Comparison of ENCODE assay signal across 8 mouse cellular contexts in genomic region chr5:93005229-93005814, GRCm38 (mm10). TPM values are rescaled to one million over a fixed set of nuclear protein-coding genes. Genes with fewer than 3 reads are reported as not detected.
DNase-seq lines count a peak whose midpoint lies in the region; ATAC-seq and TF ChIP-seq lines count a peak whose summit lies in the region.

No protein-coding gene starts in this region.

- H3K79me2 ChIP-seq in C2C12 (ENCODE audit: control insufficient read depth, insufficient read depth): no peaks in the 10 kb centered on the region

- H3K4me3 ChIP-seq in C2C12 (ENCODE audit: insufficient read depth, poor library complexity, severe bottlenecking): peak overlapping the region; percentile 31
- peak overlapping the region; percentile 13; the same call in 1 of the 2 replicates for H3K4me3 ChIP-seq in forebrain, embryonic 16.5 days (replicated peaks; ENCODE audit: low read length)
- H3K4me3 ChIP-seq in hindbrain, embryonic 11.5 days (ENCODE audit: low read depth, low read length): no peak overlapping the region
- H3K4me3 ChIP-seq in limb, embryonic 13.5 days: peak overlapping the region; percentile 23
- peak overlapping the region; percentile 9 for H3K4me3 ChIP-seq in midbrain, embryonic 15.5 days

- peak; percentile 40 to 50 for DNase-seq in adrenal gland, adult 18-20 months (ENCODE audit: low spot score in 2 of 2)
- peak; percentile 49 for DNase-seq in hindbrain, embryonic 11.5 days (ENCODE audit: low spot score)
- peak; percentile 65 for DNase-seq in thymus, postnatal 14 days
- DNase-seq in spleen, postnatal 4 days (ENCODE audit: low spot score in 2 of 2): no peak

- peak overlapping the region; percentile 39 for H3K4me2 ChIP-seq in forebrain, embryonic 16.5 days (ENCODE audit: low read length)
- peak overlapping the region; percentile 21 for H3K4me2 ChIP-seq in hindbrain, embryonic 11.5 days (replicated peaks; ENCODE audit: low read depth, low read length)
- H3K4me2 ChIP-seq in limb, embryonic 13.5 days (replicated peaks): peak overlapping the region; percentile 55
- peak overlapping the region; percentile 38 for H3K4me2 ChIP-seq in midbrain, embryonic 15.5 days

- WGBS in forebrain, embryonic 16.5 days: 16% methylated on average over 19 of the region's 20 CpGs
- 6% methylated on average over 20 of the region's 20 CpGs for WGBS in hindbrain, embryonic 11.5 days
- WGBS in limb, embryonic 13.5 days: 5% methylated on average over 20 of the region's 20 CpGs
- 12% methylated on average over 20 of the region's 20 CpGs for WGBS in midbrain, embryonic 15.5 days

- no peak overlapping the region for H3K27ac ChIP-seq in forebrain, embryonic 16.5 days (ENCODE audit: low read length)
- H3K27ac ChIP-seq in hindbrain, embryonic 11.5 days (ENCODE audit: low read depth, low read length): 0 out of 2 replicates have a peak overlapping the region, but pooled peaks have one; percentile 42
- peak overlapping the region; percentile 56 for H3K27ac ChIP-seq in limb, embryonic 13.5 days
- H3K27ac ChIP-seq in midbrain, embryonic 15.5 days: no peak overlapping the region

- H3K79me3 ChIP-seq in C2C12 (ENCODE audit: low read depth): no peaks in the 10 kb centered on the region

- H3K9ac ChIP-seq in forebrain, embryonic 16.5 days (replicated peaks; ENCODE audit: low read depth, low read length): no peak overlapping the region
- no peak overlapping the region for H3K9ac ChIP-seq in hindbrain, embryonic 11.5 days (ENCODE audit: low read depth, low read length)
- peak overlapping the region; percentile 35 for H3K9ac ChIP-seq in limb, embryonic 13.5 days
- no peak overlapping the region for H3K9ac ChIP-seq in midbrain, embryonic 15.5 days

- H3ac ChIP-seq in C2C12 (ENCODE audit: control insufficient read depth, insufficient read length, low read depth): peak overlapping the region; percentile 48

- no peaks in the 10 kb centered on the region for H3K9me3 ChIP-seq in forebrain, embryonic 16.5 days (ENCODE audit: control insufficient read depth, low read length)
- H3K9me3 ChIP-seq in hindbrain, embryonic 11.5 days (ENCODE audit: control insufficient read depth, low read length): no peaks in the 10 kb centered on the region
- no peaks in the 10 kb centered on the region for H3K9me3 ChIP-seq in limb, embryonic 13.5 days
- H3K9me3 ChIP-seq in midbrain, embryonic 15.5 days: no peaks in the 10 kb centered on the region

- H3K36me3 ChIP-seq in C2C12 (ENCODE audit: control insufficient read depth, insufficient read depth): no peaks in the 10 kb centered on the region
- no peaks in the 10 kb centered on the region for H3K36me3 ChIP-seq in forebrain, embryonic 16.5 days (ENCODE audit: control insufficient read depth, insufficient read depth)
- H3K36me3 ChIP-seq in hindbrain, embryonic 11.5 days (ENCODE audit: control insufficient read depth, insufficient read depth, low read length): no peaks in the 10 kb centered on the region
- no peaks in the 10 kb centered on the region for H3K36me3 ChIP-seq in limb, embryonic 13.5 days
- H3K36me3 ChIP-seq in midbrain, embryonic 15.5 days (replicated peaks): no peaks in the 10 kb centered on the region

- peaks cover 5% of the 10 kb centered on the region for H3K4me1 ChIP-seq in forebrain, embryonic 16.5 days (replicated peaks; ENCODE audit: control insufficient read depth, insufficient read depth, low read length)
- no peaks in the 10 kb centered on the region for H3K4me1 ChIP-seq in hindbrain, embryonic 11.5 days (replicated peaks; ENCODE audit: control insufficient read depth, insufficient read depth, low read length)
- H3K4me1 ChIP-seq in limb, embryonic 13.5 days: peaks cover 22% of the 10 kb centered on the region
- H3K4me1 ChIP-seq in midbrain, embryonic 15.5 days: peaks cover 12% of the 10 kb centered on the region

- no peak for TF ChIP-seq CTCF in C2C12 (IDR thresholded peaks at IDR 0.05; ENCODE audit: control insufficient read depth, insufficient read depth, insufficient read length)

- H3K27me3 ChIP-seq in C2C12 (ENCODE audit: control insufficient read depth, insufficient read depth, insufficient read length): no peaks in the 10 kb centered on the region
- H3K27me3 ChIP-seq in forebrain, embryonic 16.5 days (replicated peaks; ENCODE audit: control insufficient read depth, insufficient read depth, low read length): no peaks in the 10 kb centered on the region
- H3K27me3 ChIP-seq in hindbrain, embryonic 11.5 days (ENCODE audit: control insufficient read depth, insufficient read depth, low read length): no peaks in the 10 kb centered on the region
- no peaks in the 10 kb centered on the region for H3K27me3 ChIP-seq in limb, embryonic 13.5 days
- H3K27me3 ChIP-seq in midbrain, embryonic 15.5 days (replicated peaks): no peaks in the 10 kb centered on the region

- ATAC-seq in forebrain, embryonic 16.5 days: no peak
- peak; percentile 43; the same call in 1 of the 2 replicates for ATAC-seq in hindbrain, embryonic 11.5 days (ENCODE audit: low FRiP score)
- ATAC-seq in limb, embryonic 13.5 days (ENCODE audit: low FRiP score, low read depth): no peak; the same call in 1 of the 2 replicates
- peak; percentile 60; the same call in 1 of the 2 replicates for ATAC-seq in midbrain, embryonic 15.5 days (replicated peaks)

TF ChIP-seq in C2C12, 6 proteins besides CTCF, POLR2A, EP300 and RAD21:
- TF ChIP-seq MYOD1 (IDR thresholded peaks at IDR 0.05; ENCODE audit: control insufficient read depth, insufficient read length, low read depth): no peak
- no peak for TF ChIP-seq USF1 (IDR thresholded peaks at IDR 0.05; ENCODE audit: low read depth)
- no peak for TF ChIP-seq MAX (IDR thresholded peaks at IDR 0.05)
- TF ChIP-seq MYOG (IDR thresholded peaks at IDR 0.05; ENCODE audit: control insufficient read depth, extremely low read depth, insufficient read length): no peak
- TF ChIP-seq FOSL1 (IDR thresholded peaks at IDR 0.05; ENCODE audit: insufficient read depth, low read length, poor library complexity, severe bottlenecking): no peak
- no peak for TF ChIP-seq CEBPB (IDR thresholded peaks at IDR 0.05; ENCODE audit: low read depth)
TF ChIP-seq in C2C12: peak in this region for 0.

RNA-seq across cellular contexts. Expression of gene Sowahb, which starts 39.5 kb away (rescaled TPM):
- 0.01 TPM for polyA plus RNA-seq in C2C12 (2012; fragmentation: generic; extraction: Trizol)
- under 1 TPM; 0.06 to 0.13 TPM for total RNA-seq in adrenal gland, adult 18-20 months (2021)
- 0.06 TPM in 1 of 2 replicates, not detected in the other for polyA plus RNA-seq in forebrain, embryonic 16.5 days (2015; fragmentation: Nextera tagmentation; extraction: Ambion mirVana)
- 0.25 and 0.32 TPM in 2 replicates for polyA plus RNA-seq in hindbrain, embryonic 11.5 days (2014; fragmentation: Nextera tagmentation; extraction: Ambion mirVana)
- polyA plus RNA-seq in limb, embryonic 13.5 days (2015; fragmentation: Nextera tagmentation; extraction: Ambion mirVana): 0.19 and 0.43 TPM in 2 replicates
- 0.04 TPM in 2 replicates for polyA plus RNA-seq in midbrain, embryonic 15.5 days (2015; fragmentation: Nextera tagmentation; extraction: Ambion mirVana)

Comparison
In these comparisons a context has a peak if more than half of its experiments do, and no peak if none do; other contexts are left out.
1. DNase-seq: peak in adrenal gland, adult 18-20 months (2 of 2), hindbrain, embryonic 11.5 days (single experiment) and thymus, postnatal 14 days (single experiment); none in spleen, postnatal 4 days (0 of 2).
2. ATAC-seq: peak in hindbrain, embryonic 11.5 days (single experiment) and midbrain, embryonic 15.5 days (single experiment); none in forebrain, embryonic 16.5 days (single experiment) and limb, embryonic 13.5 days (single experiment).
3. H3K27ac ChIP-seq: peak in hindbrain, embryonic 11.5 days (single experiment) and limb, embryonic 13.5 days (single experiment); none in forebrain, embryonic 16.5 days (single experiment) and midbrain, embryonic 15.5 days (single experiment).
4. Peak in every context shown above with its lines, with median percentiles within 50 percentile points of each other: H3K4me2 ChIP-seq.